Mouse (Mus musculus): ENCODE results near the gene Morn4.

Gene Morn4

GRCm38 (mm10) chr19:42086166-42086565 is at the start of gene Morn4:
TSS of gene Morn4 (minus strand) at chr19:42086357.
- DNase-seq (ENCODE audit: low read depth, low spot score): peak; percentile 97

- no peak for DNase-seq (ENCODE audit: low read depth, low spot score)
Measured at GRCm38 (mm10) chr19:42135070-42135469, 48.9 kb upstream of the Morn4 start.

GRCm38 (mm10) chr19:42131101-42131500 is 44.9 kb upstream of the Morn4 start:
- peak; percentile 86 for DNase-seq (ENCODE audit: low read depth, low spot score)

DNA sequence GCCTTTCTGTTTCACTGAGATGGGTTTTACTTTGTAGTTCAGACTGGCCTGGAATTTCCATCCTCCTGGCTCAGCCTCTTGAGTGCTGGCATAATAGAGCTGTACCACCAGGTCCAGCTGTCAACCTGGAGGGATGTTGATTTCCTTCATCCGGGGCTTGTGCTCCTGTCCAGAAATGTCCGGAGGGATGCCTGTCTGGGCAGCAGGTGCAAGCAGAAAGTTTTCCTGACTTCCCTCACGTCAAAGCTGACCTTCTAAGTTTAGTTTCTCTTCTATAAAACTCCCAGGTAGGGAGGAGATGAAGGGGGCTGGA is 44.1 kb upstream of the Morn4 start:
- no peak for DNase-seq (ENCODE audit: low read depth, low spot score)

DNA sequence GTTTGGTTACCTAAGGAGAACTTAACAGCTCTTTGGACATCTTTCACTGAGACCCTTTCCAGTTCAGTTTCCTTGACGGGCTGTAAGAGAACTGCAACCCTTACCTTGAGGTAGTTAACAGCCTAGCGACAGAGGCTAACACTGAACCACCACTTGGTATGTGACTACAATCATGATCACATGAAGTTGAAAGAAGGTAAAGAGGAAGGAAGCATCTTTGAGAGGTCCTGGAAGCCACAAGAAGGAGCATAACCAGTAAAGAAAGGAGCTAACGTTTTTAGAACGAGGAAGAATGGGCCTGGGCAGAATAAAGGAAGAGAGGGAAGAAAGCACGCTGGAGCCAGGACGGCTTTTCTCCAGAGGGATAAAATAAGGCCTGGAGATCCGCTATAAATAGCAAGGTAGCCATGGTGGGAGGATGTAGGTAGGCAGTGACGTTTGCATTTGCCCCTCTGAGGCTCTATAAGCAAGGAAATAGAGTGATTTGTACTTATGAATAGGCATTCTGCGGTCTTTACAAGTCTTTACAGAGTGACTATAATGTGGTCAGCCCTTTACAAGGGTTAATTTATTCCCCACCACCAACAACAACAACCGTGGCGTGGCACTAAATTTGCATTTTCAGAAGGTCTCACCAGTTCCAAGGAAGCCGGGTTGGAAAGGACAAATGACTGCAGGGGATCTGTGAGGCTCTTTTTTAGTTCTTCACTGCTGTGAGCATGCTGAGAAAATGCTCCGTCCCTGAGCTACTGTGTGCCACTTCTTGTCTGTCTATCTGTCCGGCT is 43.5 kb upstream of the Morn4 start:
- DNase-seq (ENCODE audit: low read depth, low spot score): no peak

DNA sequence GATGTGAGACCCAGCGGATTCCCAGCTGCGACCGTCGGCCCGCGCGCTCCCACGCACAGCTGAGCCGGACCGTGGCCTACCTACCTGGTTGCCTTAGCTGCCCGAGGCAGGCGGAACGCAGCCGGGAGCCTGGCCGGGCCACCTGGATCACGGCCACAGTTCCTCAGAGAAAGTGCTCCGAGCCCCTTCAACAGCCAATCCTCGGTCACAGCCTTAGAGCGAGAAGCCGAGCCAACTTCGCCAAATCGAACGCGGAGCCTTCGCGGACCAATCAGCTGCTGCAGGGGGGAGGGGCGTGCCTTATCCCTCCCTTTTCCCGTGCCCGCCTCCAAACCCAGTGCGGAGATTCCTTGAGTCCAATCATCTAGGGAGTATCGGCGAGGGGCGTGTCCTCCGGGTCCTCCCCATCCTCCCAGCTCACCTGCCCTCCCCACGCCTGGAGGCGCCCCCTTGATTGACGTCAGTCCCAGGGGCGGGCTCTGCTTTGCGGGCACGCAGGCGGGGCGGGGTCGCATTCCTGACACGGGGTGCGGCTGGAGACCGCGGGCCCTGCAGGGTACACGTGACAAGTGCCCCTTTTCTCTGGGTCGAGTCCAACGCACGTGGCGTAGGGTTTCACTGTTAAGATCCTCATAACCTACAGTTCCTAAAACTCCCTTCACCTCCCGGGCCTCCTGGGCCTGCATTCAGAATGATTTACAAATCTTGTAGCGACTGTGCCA is 42.8 kb upstream of the Morn4 start, which contains the start of gene Avpi1:
TSS of gene Avpi1 (minus strand) at position 273 of the 722 bp plus-strand sequence.
- peak; percentile 100 for DNase-seq (ENCODE audit: low read depth, low spot score)

DNA sequence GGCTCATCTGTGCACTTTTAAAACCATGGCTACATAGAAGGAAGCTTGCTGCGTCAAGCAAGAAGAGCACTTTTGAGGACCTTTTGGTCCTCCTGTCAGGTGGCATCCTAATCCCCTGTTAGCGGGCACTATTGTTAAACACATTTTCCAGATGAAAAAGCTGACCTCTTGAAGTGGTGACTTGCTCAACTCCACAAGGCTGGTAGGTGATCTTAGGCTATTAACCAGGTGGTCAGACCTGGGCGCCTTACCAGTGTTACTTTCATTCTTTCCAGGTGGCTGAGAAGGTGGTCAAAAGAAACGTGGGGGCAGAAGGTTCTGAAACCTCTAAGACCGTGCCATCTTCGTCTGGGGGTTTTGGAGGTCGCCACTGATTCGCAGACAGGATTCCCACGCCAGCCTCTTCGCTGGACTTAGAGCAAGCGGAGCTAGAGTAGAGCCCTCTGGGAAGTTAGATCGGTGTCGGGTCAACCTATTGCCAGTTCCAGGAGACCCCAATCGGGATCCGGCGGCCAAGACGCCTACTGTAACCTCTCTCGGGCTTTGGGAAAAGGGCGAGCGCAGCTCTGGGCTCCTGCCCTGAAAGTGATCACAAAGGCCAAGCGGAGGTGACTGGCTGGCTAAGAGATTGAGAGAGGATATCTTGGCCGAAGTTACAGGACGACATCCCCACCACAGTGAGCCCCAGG is 42.0 kb upstream of the Morn4 start:
- DNase-seq (ENCODE audit: low read depth, low spot score): no peak

DNA sequence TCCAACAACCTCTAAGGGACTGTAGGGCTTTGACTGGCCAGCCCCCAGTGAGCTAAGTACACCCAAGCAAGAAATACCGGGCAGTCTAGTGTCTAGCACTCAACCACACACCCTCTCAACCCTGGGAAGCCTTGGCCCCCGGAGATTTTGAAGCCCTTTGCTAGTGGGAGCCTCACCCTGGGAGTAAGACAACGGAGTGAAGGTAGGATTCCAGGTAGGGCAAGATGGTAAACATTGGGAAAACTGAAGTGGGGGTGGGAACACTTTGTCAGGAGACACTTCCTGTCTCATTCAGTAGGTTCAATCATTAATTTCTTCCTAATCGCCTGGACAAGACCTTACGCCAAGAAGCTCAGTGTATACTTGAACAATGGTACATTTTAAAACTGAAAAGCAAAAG is 40.9 kb upstream of the Morn4 start:
- no peak for DNase-seq (ENCODE audit: low read depth, low spot score)

- no peak for DNase-seq (ENCODE audit: low read depth, low spot score)
Measured at GRCm38 (mm10) chr19:42126219-42126605, 40.1 kb upstream of the Morn4 start.

DNA sequence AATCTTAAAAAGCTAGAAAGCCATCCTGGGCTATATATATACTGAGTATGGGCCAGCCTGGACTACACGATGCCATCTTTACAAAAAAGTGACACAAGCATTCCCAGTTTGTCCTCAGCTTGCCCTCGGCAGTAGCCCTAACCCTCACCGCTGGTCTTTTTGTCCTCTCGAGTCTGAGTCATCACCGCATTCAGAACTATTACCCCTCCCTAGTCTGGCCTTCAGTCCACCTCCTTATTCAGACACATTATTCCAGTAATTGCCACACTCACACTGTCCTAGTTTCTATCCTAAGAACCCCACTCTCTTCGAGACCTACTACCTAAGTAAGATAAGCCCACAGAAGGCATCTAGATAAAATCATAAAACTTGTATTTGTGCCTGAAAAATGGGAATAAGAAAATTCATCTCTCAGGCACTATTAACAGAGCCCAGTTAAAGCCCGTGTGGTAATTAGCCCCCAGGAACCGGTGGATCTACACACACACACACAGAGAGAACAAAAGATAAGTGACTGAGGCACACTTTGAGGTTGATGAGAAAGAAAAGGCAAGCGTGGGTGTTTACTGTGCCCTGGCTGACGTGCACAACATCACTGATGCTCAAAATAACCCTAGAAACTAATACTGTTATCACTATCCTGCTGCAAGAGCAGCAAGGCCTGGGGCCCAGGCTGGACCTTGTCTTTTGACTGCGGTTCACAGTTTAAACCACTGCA is 39.5 kb upstream of the Morn4 start:
- peak; percentile 66 for DNase-seq (ENCODE audit: low read depth, low spot score)

- DNase-seq (ENCODE audit: low read depth, low spot score): no peak
Measured at GRCm38 (mm10) chr19:42124684-42125083, 38.5 kb upstream of the Morn4 start.

- no peak for DNase-seq (ENCODE audit: low read depth, low spot score)
Measured at GRCm38 (mm10) chr19:42120451-42120850, 34.3 kb upstream of the Morn4 start.

DNA sequence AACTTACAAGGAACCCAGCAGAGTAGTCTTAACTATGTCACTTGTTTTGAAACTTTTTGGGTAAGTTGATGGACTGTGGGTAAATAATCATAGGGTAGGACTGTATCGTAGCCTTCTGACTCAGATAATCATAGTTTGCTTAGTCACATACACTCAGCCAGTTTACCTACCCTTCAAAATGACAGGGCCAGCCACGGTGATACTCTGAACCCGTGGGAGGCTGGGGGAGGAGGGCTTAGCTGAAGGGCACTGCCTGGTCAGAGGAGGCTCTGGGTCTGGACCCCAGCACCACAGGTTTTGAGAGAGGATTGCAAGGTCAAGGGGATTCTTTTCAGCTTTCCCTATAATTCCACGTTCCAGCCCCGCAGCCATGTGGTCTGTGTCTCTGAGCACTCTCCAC is 32.4 kb upstream of the Morn4 start:
- no peak for DNase-seq (ENCODE audit: low read depth, low spot score)

DNA sequence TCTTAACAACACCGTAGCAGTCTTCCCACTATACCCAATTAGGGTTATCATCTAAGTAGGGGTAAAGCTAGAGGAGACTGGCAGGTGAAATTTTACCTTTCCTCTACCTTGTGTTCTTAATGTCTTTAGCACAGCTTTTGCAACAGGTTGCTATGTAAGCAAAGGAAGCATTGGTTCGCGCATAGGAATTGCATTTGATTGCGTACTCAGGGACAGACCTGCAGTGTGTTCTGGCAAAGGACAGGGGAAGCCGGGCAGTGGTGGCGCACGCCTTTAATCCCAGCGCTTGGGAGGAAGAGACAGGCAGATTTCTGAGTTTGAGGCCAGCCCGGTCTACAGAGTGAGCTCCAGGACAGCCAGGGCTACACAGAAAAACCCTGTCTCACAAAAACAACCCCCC is 32.0 kb upstream of the Morn4 start:
- DNase-seq (ENCODE audit: low read depth, low spot score): no peak

DNA sequence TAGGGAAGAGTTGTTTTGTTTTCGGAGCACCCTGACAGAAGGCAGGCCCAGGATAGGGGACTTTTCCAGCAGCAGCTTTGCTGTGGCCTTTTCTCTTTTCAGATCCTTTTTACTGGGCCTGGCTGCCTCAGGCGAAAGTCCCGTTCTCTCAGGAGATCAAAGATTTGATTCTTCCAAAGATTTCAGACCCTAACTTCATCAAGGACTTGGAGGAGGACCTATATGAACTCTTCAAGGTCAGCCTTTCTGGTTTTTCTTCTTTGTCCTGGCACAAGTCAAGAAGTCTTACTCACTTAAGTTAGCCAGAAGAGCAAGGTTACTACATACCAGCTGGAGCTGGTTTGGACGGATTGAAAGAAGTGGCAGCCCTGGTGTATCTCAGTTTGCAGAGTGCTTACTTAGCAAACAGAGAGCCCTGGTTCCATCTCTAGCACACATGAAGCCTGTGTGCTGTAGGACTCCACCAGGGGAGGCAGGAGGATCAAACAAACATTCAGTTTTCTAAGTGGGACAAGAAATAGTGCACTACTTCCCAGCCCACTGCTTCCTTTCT is 29.7 kb upstream of the Morn4 start:
- DNase-seq (ENCODE audit: low read depth, low spot score): no peak

- DNase-seq (ENCODE audit: low read depth, low spot score): no peak
Measured at GRCm38 (mm10) chr19:42104681-42105080, 18.5 kb upstream of the Morn4 start.

GRCm38 (mm10) chr19:42099406-42099805 is 13.2 kb upstream of the Morn4 start:
- DNase-seq (ENCODE audit: low read depth, low spot score): peak; percentile 86

DNA sequence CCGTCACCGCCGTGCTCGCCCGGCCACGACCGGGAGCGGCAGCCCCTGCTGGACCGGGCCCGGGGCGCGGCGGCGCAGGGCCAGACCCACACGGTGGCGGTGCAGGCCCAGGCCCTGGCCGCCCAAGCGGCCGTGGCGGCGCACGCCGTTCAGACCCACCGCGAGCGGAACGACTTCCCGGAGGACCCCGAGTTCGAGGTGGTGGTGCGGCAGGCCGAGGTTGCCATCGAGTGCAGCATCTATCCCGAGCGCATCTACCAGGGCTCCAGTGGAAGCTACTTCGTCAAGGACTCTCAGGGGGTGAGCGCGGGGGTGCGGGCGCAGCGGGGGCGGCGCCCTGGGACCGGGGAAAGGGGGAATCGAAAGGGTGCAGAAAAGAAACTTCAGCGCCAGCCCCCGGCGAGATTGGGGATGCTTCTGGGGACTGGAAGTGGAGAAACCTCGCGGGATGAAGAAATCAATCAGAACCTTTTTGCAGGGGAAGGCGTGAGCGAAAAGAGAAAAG is 4.5 kb upstream of the Morn4 start:
- peak; percentile 78 for DNase-seq (ENCODE audit: low read depth, low spot score)

DNA sequence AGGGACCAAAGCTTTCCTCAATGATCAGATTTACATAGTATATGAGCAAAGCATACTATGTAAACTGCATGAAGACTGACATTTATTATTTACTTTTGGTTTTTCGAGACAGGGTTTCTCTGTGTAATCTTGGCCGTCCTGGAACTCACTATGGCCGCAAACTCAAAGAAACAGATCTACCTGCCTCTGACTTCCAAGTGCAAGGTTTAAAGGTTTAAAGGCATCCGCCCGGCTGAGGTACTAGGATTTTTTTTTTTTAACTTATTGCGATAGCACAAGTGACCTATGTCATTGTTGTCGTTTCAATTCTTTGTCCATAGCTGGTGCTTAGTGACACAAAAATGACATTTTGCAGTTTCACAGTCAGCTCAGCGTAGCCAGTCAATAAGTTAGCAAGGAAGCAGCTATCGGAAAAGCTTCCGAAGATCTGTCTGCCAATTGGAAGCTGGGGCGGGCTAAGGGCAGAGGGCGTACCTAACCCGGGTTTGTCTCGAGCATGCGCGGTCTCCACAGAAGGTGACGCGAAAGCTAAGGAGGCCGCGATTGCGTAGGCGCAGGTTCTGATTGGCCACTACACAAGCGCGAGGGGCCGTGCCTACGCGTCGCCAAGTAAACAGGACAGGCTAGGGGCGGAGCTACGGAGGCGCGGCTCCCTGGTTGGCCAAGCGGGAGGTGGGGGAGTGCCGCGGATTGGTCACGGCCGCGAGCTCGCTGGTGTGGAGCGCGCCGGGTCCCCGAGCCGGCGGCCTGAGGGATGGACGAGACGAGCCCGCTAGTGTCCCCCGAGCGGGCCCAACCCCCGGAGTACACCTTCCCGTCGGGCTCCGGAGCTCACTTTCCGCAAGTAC is 3.8 kb upstream of the Morn4 start, which contains the start of gene Pi4k2a:
TSS of gene Pi4k2a (plus strand) at position 723 of the 848 bp plus-strand sequence.
- peak; percentile 100 for DNase-seq (ENCODE audit: low read depth, low spot score)

GRCm38 (mm10) chr19:42089103-42089747 is 3.1 kb upstream of the Morn4 start:
- peak; percentile 66 for DNase-seq (ENCODE audit: low read depth, low spot score)
